Mouse (Mus musculus) CH12.LX (cell line): Measurements from ENCODE around the gene Cxcr5. TPM values are rescaled to one million over a fixed set of nuclear protein-coding genes. Genes with fewer than 3 reads are reported as not detected.

Source experiments
- DNase-seq: peaks from one replicate; pipeline ENCODE4 v3.0.0-alpha.2; 2013; ENCODE audit errors: extremely low read depth
- H3K27ac ChIP-seq: 2 replicates; pipeline ENCODE4 v1.5.1; 2012; ENCODE audit warnings: low read depth, mild to moderate bottlenecking, control low read depth, moderate library complexity; ENCODE audit not compliant: insufficient read depth
- H3K27me3 ChIP-seq: replicated peaks from 2 replicates; pipeline ENCODE3; 2012; ENCODE audit warnings: inconsistent platforms
- H3K36me3 ChIP-seq, 2 experiments: replicated peaks in 1 of 2; 2 replicates each; pipeline versions ENCODE3 to v1.6.1; 2012; ENCODE audit warnings: inconsistent platforms in 1 of 2, low read length in 1 of 2, mild to moderate bottlenecking in 1 of 2, mixed read lengths in 1 of 2, moderate library complexity in 1 of 2; ENCODE audit not compliant: control insufficient read depth in 1 of 2, insufficient read depth in 1 of 2
- H3K4me1 ChIP-seq, 2 experiments: 2 replicates each; pipeline ENCODE4 v1.6.1; 2012; ENCODE audit warnings: inconsistent platforms in 1 of 2, moderate library complexity in 1 of 2; ENCODE audit not compliant: insufficient read depth in 2 of 2, control insufficient read depth in 1 of 2
- H3K4me2 ChIP-seq: 2 replicates; pipeline ENCODE4 v1.6.1; 2012; ENCODE audit warnings: low read depth, mild to moderate bottlenecking, control low read depth; ENCODE audit not compliant: poor library complexity, insufficient read depth, severe bottlenecking
- H3K4me3 ChIP-seq, 3 experiments: fragments of 150-350 bp in 1 of 3; sonication (generic) in 1 of 3; replicated peaks in 1 of 3; 2 replicates each; pipeline versions ENCODE3 to v1.5.1; 2011 to 2012; ENCODE audit warnings: low read depth in 2 of 3, low read length in 2 of 3, mild to moderate bottlenecking in 2 of 3, moderate library complexity in 2 of 3, control low read depth in 1 of 3, improper control_type of control experiment in 1 of 3, inconsistent platforms in 1 of 3, mixed read lengths in 1 of 3; ENCODE audit not compliant: poor library complexity in 1 of 3
- H3K79me2 ChIP-seq: replicated peaks from 2 replicates; pipeline ENCODE4 v1.6.1; 2012; ENCODE audit warnings: mild to moderate bottlenecking, moderate library complexity; ENCODE audit not compliant: control insufficient read depth, poor library complexity, insufficient read depth, severe bottlenecking; ENCODE audit errors: extremely low read depth
- H3K9ac ChIP-seq: 2 replicates; pipeline ENCODE4 v1.6.1; 2012; ENCODE audit warnings: low read depth, mild to moderate bottlenecking, control low read depth, moderate library complexity; ENCODE audit not compliant: insufficient read depth
- H3K9me3 ChIP-seq: replicated peaks from 2 replicates; pipeline ENCODE3; 2012; ENCODE audit warnings: low read length, inconsistent platforms, mixed read lengths
- CHD1 ChIP-seq: IDR thresholded peaks from 2 replicates; pipeline ENCODE4 v1.6.1; 2012; ENCODE audit warnings: low read depth, low read length, improper control_type of control experiment, inconsistent platforms
- CHD2 ChIP-seq: IDR thresholded peaks from 2 replicates; pipeline ENCODE4 v1.6.1; 2011; ENCODE audit warnings: low read length, improper control_type of control experiment
- E2F4 ChIP-seq: IDR thresholded peaks from 2 replicates; pipeline ENCODE4 v1.6.1; 2011; ENCODE audit warnings: low read depth, low read length, improper control_type of control experiment; ENCODE audit not compliant: insufficient replicate concordance
- ELF1 ChIP-seq: IDR thresholded peaks from 2 replicates; pipeline ENCODE4 v1.6.1; 2014; ENCODE audit warnings: low read depth, mild to moderate bottlenecking, inconsistent platforms, low read length, improper control_type of control experiment
- GABPA ChIP-seq: IDR thresholded peaks from 2 replicates; pipeline ENCODE4 v1.6.1; 2012; ENCODE audit warnings: low read depth, low read length, improper control_type of control experiment, inconsistent platforms; ENCODE audit not compliant: insufficient replicate concordance
- JUN ChIP-seq: IDR thresholded peaks from 2 replicates; pipeline ENCODE4 v1.6.1; 2011; ENCODE audit warnings: low read depth, mild to moderate bottlenecking, low read length, improper control_type of control experiment, moderate library complexity; ENCODE audit not compliant: insufficient read depth
- KAT2A ChIP-seq: IDR thresholded peaks from 2 replicates; pipeline ENCODE4 v1.6.1; 2012; ENCODE audit warnings: low read length, improper control_type of control experiment, inconsistent platforms; ENCODE audit not compliant: insufficient replicate concordance
- MAFK ChIP-seq: IDR thresholded peaks from 2 replicates; pipeline ENCODE4 v1.6.1; 2011; ENCODE audit warnings: low read length, improper control_type of control experiment; ENCODE audit not compliant: insufficient replicate concordance
- NRF1 ChIP-seq: IDR thresholded peaks from 2 replicates; pipeline ENCODE4 v1.6.1; 2014; ENCODE audit warnings: low read depth, mild to moderate bottlenecking, inconsistent platforms, low read length, improper control_type of control experiment, moderate library complexity
- POLR2AphosphoS2 ChIP-seq: IDR thresholded peaks from 2 replicates; pipeline ENCODE4 v1.6.1; 2011; ENCODE audit warnings: low read depth, low read length, improper control_type of control experiment
- TBP ChIP-seq: conservative IDR thresholded peaks from 2 replicates; pipeline ENCODE4 v1.6.1; 2011; ENCODE audit warnings: low read depth, low read length, improper control_type of control experiment
- USF1 ChIP-seq: IDR thresholded peaks from 2 replicates; pipeline ENCODE4 v1.6.1; 2014; ENCODE audit warnings: low read depth, mild to moderate bottlenecking, inconsistent platforms, low read length, improper control_type of control experiment
- ZKSCAN1 ChIP-seq: IDR thresholded peaks from 2 replicates; pipeline ENCODE4 v1.6.1; 2012; ENCODE audit warnings: low read depth, inconsistent platforms, low read length, improper control_type of control experiment, borderline replicate concordance
- ZNF384 ChIP-seq: IDR thresholded peaks from 2 replicates; pipeline ENCODE4 v1.6.1; 2012; ENCODE audit warnings: low read depth, low read length, improper control_type of control experiment, inconsistent platforms
- dilution Hi-C: fragments of 300-500 bp; cut with MboI; formaldehyde crosslinking; loops from 2 replicates; pipeline ENCODE4 v1.14.3; 2020; ENCODE audit warnings: low sequenced_read_pairs; ENCODE audit not compliant: extremely low pct_unique_long_range_greater_than_20kb, extremely low pct_ligation_motif_present
- in situ Hi-C: fragments of 300-500 bp; cut with MboI; formaldehyde crosslinking; loops from 3 replicates; pipeline ENCODE4 v1.14.3; 2019; ENCODE audit warnings: low sequenced_read_pairs, low pct_ligation_motif_present, low pct_unique_long_range_greater_than_20kb, mixed read lengths
- polyA plus RNA-seq: library from polyadenylated mRNA; unstranded; fragments of >175 nt; gene quantifications from 2 replicates; pipeline ENCODE4 v1.2.1, GENCODE M21; 2012; ENCODE audit warnings: low read depth; ENCODE audit not compliant: insufficient read length
- total RNA-seq, 2 experiments: library from RNA; depleted of rRNA; stranded (reverse); fragments of 300-350 nt in 1 of 2; fragments of >200 nt in 1 of 2; gene quantifications; 2 replicates each; pipeline ENCODE4 v1.2.3; 2012 to 2014

Cxcr5 gene
- total and polyA plus RNA-seq, 3 experiments, result 30.2 to 93.4 (median 70.5) TPM

- Histone ChIP-seq H3K4me3 (no peak overlapping the region), H3K9me3 (no peaks in the 10 kb centered on the region), H3K9ac (no peak overlapping the region), H3K79me2 (no peaks in the 10 kb centered on the region), H3K36me3 (peaks cover 7 to 58% of the 10 kb centered on the region in 2 experiments), H3K27ac (no peak overlapping the region), H3K4me1 (peaks cover 44 to 65% of the 10 kb centered on the region in 2 experiments), H3K4me2 (no peak overlapping the region), H3K27me3 (no peaks in the 10 kb centered on the region)
- no peak for TF ChIP-seq JUN
- TF ChIP-seq ELF1, result no peak
- no peak for TF ChIP-seq ZNF384
- no peak for TF ChIP-seq TBP
- no peak for TF ChIP-seq USF1
- no peak for TF ChIP-seq CHD1
- no peak for TF ChIP-seq CHD2
- TF ChIP-seq KAT2A, result no peak
- no peak for TF ChIP-seq E2F4
- in situ Hi-C loops, result no loop called here
- DNase-seq, result no peak
- dilution Hi-C loops, result no loop called here
Measured at GRCm38 (mm10) chr9:44501206-44501879, 60.3 kb downstream of the Cxcr5 start.

- Histone ChIP-seq H3K9ac (no peak overlapping the region), H3K36me3 (peaks cover 3 to 52% of the 10 kb centered on the region in 2 experiments), H3K79me2 (no peaks in the 10 kb centered on the region), H3K9me3 (no peaks in the 10 kb centered on the region), H3K27me3 (no peaks in the 10 kb centered on the region), H3K4me2 (no peak overlapping the region), H3K4me3 (no peak overlapping the region), H3K27ac (no peak overlapping the region), H3K4me1 (peaks cover 49 to 68% of the 10 kb centered on the region in 2 experiments)
- TF ChIP-seq NRF1 (no peak), MAFK (no peak), POLR2AphosphoS2 (no peak), ZKSCAN1 (no peak), GABPA (no peak)
- in situ Hi-C loops (no loop called here), dilution Hi-C loops (no loop called here)
- DNase-seq, result no peak
Measured at GRCm38 (mm10) chr9:44500638-44501175, 61.0 kb downstream of the Cxcr5 start.
